Mouse (Mus musculus) CH12.LX (cell line): ENCODE measurements around the gene Kif20b. TPM values are rescaled to one million over a fixed set of nuclear protein-coding genes. Genes with fewer than 3 reads are reported as not detected.

Source experiments
- DNase-seq: peaks from one replicate; pipeline ENCODE4 v3.0.0-alpha.2; 2013; ENCODE audit errors: extremely low read depth
- H3K27ac ChIP-seq: 2 replicates; pipeline ENCODE4 v1.5.1; 2012; ENCODE audit warnings: low read depth, mild to moderate bottlenecking, control low read depth, moderate library complexity; ENCODE audit not compliant: insufficient read depth
- H3K27me3 ChIP-seq: replicated peaks from 2 replicates; pipeline ENCODE3; 2012; ENCODE audit warnings: inconsistent platforms
- H3K36me3 ChIP-seq, 2 experiments: replicated peaks in 1 of 2; 2 replicates each; pipeline versions ENCODE3 to v1.6.1; 2012; ENCODE audit warnings: inconsistent platforms in 1 of 2, low read length in 1 of 2, mild to moderate bottlenecking in 1 of 2, mixed read lengths in 1 of 2, moderate library complexity in 1 of 2; ENCODE audit not compliant: control insufficient read depth in 1 of 2, insufficient read depth in 1 of 2
- H3K4me1 ChIP-seq, 2 experiments: 2 replicates each; pipeline ENCODE4 v1.6.1; 2012; ENCODE audit warnings: inconsistent platforms in 1 of 2, moderate library complexity in 1 of 2; ENCODE audit not compliant: insufficient read depth in 2 of 2, control insufficient read depth in 1 of 2
- H3K4me2 ChIP-seq: 2 replicates; pipeline ENCODE4 v1.6.1; 2012; ENCODE audit warnings: low read depth, mild to moderate bottlenecking, control low read depth; ENCODE audit not compliant: poor library complexity, insufficient read depth, severe bottlenecking
- H3K4me3 ChIP-seq, 3 experiments: fragments of 150-350 bp in 1 of 3; sonication (generic) in 1 of 3; replicated peaks in 1 of 3; 2 replicates each; pipeline versions ENCODE3 to v1.5.1; 2011 to 2012; ENCODE audit warnings: low read depth in 2 of 3, low read length in 2 of 3, mild to moderate bottlenecking in 2 of 3, moderate library complexity in 2 of 3, control low read depth in 1 of 3, improper control_type of control experiment in 1 of 3, inconsistent platforms in 1 of 3, mixed read lengths in 1 of 3; ENCODE audit not compliant: poor library complexity in 1 of 3
- H3K79me2 ChIP-seq: replicated peaks from 2 replicates; pipeline ENCODE4 v1.6.1; 2012; ENCODE audit warnings: mild to moderate bottlenecking, moderate library complexity; ENCODE audit not compliant: control insufficient read depth, poor library complexity, insufficient read depth, severe bottlenecking; ENCODE audit errors: extremely low read depth
- H3K9ac ChIP-seq: 2 replicates; pipeline ENCODE4 v1.6.1; 2012; ENCODE audit warnings: low read depth, mild to moderate bottlenecking, control low read depth, moderate library complexity; ENCODE audit not compliant: insufficient read depth
- H3K9me3 ChIP-seq: replicated peaks from 2 replicates; pipeline ENCODE3; 2012; ENCODE audit warnings: low read length, inconsistent platforms, mixed read lengths
- CHD2 ChIP-seq: IDR thresholded peaks from 2 replicates; pipeline ENCODE4 v1.6.1; 2011; ENCODE audit warnings: low read length, improper control_type of control experiment
- CTCF ChIP-seq, 2 experiments: IDR thresholded peaks in 1 of 2; conservative IDR thresholded peaks in 1 of 2; 2 replicates each; pipeline ENCODE4 v1.5.1; 2011 to 2012; ENCODE audit warnings: low read depth in 2 of 2, low read length in 2 of 2, improper control_type of control experiment in 1 of 2, inconsistent platforms in 1 of 2, mild to moderate bottlenecking in 1 of 2, moderate library complexity in 1 of 2
- E2F4 ChIP-seq: IDR thresholded peaks from 2 replicates; pipeline ENCODE4 v1.6.1; 2011; ENCODE audit warnings: low read depth, low read length, improper control_type of control experiment; ENCODE audit not compliant: insufficient replicate concordance
- EP300 ChIP-seq: IDR thresholded peaks from 2 replicates; pipeline ENCODE4 v1.6.1; 2011; ENCODE audit warnings: low read length, improper control_type of control experiment
- HCFC1 ChIP-seq: IDR thresholded peaks from 2 replicates; pipeline ENCODE4 v1.6.1; 2012; ENCODE audit warnings: low read depth, mild to moderate bottlenecking, inconsistent platforms, low read length, improper control_type of control experiment
- IRF4 ChIP-seq: IDR thresholded peaks from 2 replicates; pipeline ENCODE4 v1.6.1; 2014; ENCODE audit warnings: low read depth, mild to moderate bottlenecking, inconsistent platforms, low read length, improper control_type of control experiment
- JUND ChIP-seq: conservative IDR thresholded peaks from 2 replicates; pipeline ENCODE4 v1.6.1; 2011; ENCODE audit warnings: low read depth, low read length, improper control_type of control experiment
- KAT2A ChIP-seq: IDR thresholded peaks from 2 replicates; pipeline ENCODE4 v1.6.1; 2012; ENCODE audit warnings: low read length, improper control_type of control experiment, inconsistent platforms; ENCODE audit not compliant: insufficient replicate concordance
- MAFK ChIP-seq: IDR thresholded peaks from 2 replicates; pipeline ENCODE4 v1.6.1; 2011; ENCODE audit warnings: low read length, improper control_type of control experiment; ENCODE audit not compliant: insufficient replicate concordance
- MAZ ChIP-seq: IDR thresholded peaks from 2 replicates; pipeline ENCODE4 v1.6.1; 2012; ENCODE audit warnings: low read depth, mild to moderate bottlenecking, inconsistent platforms, low read length, improper control_type of control experiment, moderate library complexity
- MXI1 ChIP-seq: IDR thresholded peaks from 2 replicates; pipeline ENCODE4 v1.6.1; 2011; ENCODE audit warnings: mild to moderate bottlenecking, low read depth, low read length, improper control_type of control experiment
- MYC ChIP-seq: IDR thresholded peaks from 2 replicates; pipeline ENCODE4 v1.6.1; 2011; ENCODE audit warnings: low read depth, mild to moderate bottlenecking, improper control_type of control experiment, low read length
- PAX5 ChIP-seq: IDR thresholded peaks from 2 replicates; pipeline ENCODE4 v1.6.1; 2012; ENCODE audit warnings: low read length, inconsistent platforms, mixed read lengths
- POLR2A ChIP-seq: IDR thresholded peaks from 2 replicates; pipeline ENCODE4 v1.6.1; 2011; ENCODE audit warnings: low read depth, mild to moderate bottlenecking, improper control_type of control experiment, low read length
- RCOR1 ChIP-seq: conservative IDR thresholded peaks from 2 replicates; pipeline ENCODE4 v1.6.1; 2012; ENCODE audit warnings: low read depth, mild to moderate bottlenecking, inconsistent platforms, low read length, improper control_type of control experiment
- SMC3 ChIP-seq: IDR thresholded peaks from 2 replicates; pipeline ENCODE4 v1.6.1; 2011; ENCODE audit warnings: low read depth, low read length, improper control_type of control experiment
- TBP ChIP-seq: conservative IDR thresholded peaks from 2 replicates; pipeline ENCODE4 v1.6.1; 2011; ENCODE audit warnings: low read depth, low read length, improper control_type of control experiment
- UBTF ChIP-seq: IDR thresholded peaks from 2 replicates; pipeline ENCODE4 v1.6.1; 2012; ENCODE audit warnings: low read depth, mild to moderate bottlenecking, inconsistent platforms, low read length, improper control_type of control experiment, moderate library complexity
- ZC3H11A ChIP-seq: IDR thresholded peaks from 2 replicates; pipeline ENCODE4 v1.6.1; 2012; ENCODE audit warnings: low read depth, mild to moderate bottlenecking, inconsistent platforms, low read length, improper control_type of control experiment
- ZKSCAN1 ChIP-seq: IDR thresholded peaks from 2 replicates; pipeline ENCODE4 v1.6.1; 2012; ENCODE audit warnings: low read depth, inconsistent platforms, low read length, improper control_type of control experiment, borderline replicate concordance
- ZNF384 ChIP-seq: IDR thresholded peaks from 2 replicates; pipeline ENCODE4 v1.6.1; 2012; ENCODE audit warnings: low read depth, low read length, improper control_type of control experiment, inconsistent platforms
- dilution Hi-C: fragments of 300-500 bp; cut with MboI; formaldehyde crosslinking; loops from 2 replicates; pipeline ENCODE4 v1.14.3; 2020; ENCODE audit warnings: low sequenced_read_pairs; ENCODE audit not compliant: extremely low pct_unique_long_range_greater_than_20kb, extremely low pct_ligation_motif_present
- in situ Hi-C: fragments of 300-500 bp; cut with MboI; formaldehyde crosslinking; loops from 3 replicates; pipeline ENCODE4 v1.14.3; 2019; ENCODE audit warnings: low sequenced_read_pairs, low pct_ligation_motif_present, low pct_unique_long_range_greater_than_20kb, mixed read lengths
- polyA plus RNA-seq: library from polyadenylated mRNA; unstranded; fragments of >175 nt; gene quantifications from 2 replicates; pipeline ENCODE4 v1.2.1, GENCODE M21; 2012; ENCODE audit warnings: low read depth; ENCODE audit not compliant: insufficient read length
- total RNA-seq, 2 experiments: library from RNA; depleted of rRNA; stranded (reverse); fragments of 300-350 nt in 1 of 2; fragments of >200 nt in 1 of 2; gene quantifications; 2 replicates each; pipeline ENCODE4 v1.2.3; 2012 to 2014

The Kif20b gene
- total and polyA plus RNA-seq, 3 experiments, result 32.4 to 89.0 (median 59.5) TPM

- H3K27me3 ChIP-seq, result no peaks in the 10 kb centered on the region
- H3K79me2 ChIP-seq, result no peaks in the 10 kb centered on the region
- peaks cover 0 to 10% of the 10 kb centered on the region in 2 experiments; a peak in 1 of 4 replicates for H3K4me1 ChIP-seq
- H3K9me3 ChIP-seq, result peaks cover 6% of the 10 kb centered on the region
- in situ Hi-C loops (no loop called here), dilution Hi-C loops (no loop called here)
- no peak overlapping the region for H3K4me2 ChIP-seq
- H3K36me3 ChIP-seq, result no peaks in the 10 kb centered on the region
- no peak for DNase-seq
- no peak overlapping the region for H3K4me3 ChIP-seq
- no peak overlapping the region for H3K27ac ChIP-seq
- no peak for TF ChIP-seq ZKSCAN1
- no peak for TF ChIP-seq EP300
- TF ChIP-seq E2F4, result no peak
- no peak for TF ChIP-seq HCFC1
- TF ChIP-seq TBP, result no peak
- no peak for TF ChIP-seq SMC3
- TF ChIP-seq ZC3H11A, result no peak
- TF ChIP-seq JUND, result no peak
- H3K9ac ChIP-seq, result no peak overlapping the region
Measured at GRCm38 (mm10) chr19:34901266-34901665, 20.9 kb upstream of the Kif20b start.

- no peak overlapping the region for H3K27ac ChIP-seq
- no peaks in the 10 kb centered on the region for H3K36me3 ChIP-seq
- H3K79me2 ChIP-seq, result no peaks in the 10 kb centered on the region
- in situ Hi-C loops, result no loop called here
- peaks cover 6% of the 10 kb centered on the region for H3K9me3 ChIP-seq
- TF ChIP-seq SMC3 (no peak), EP300 (no peak), MAZ (no peak), PAX5 (no peak), MAFK (no peak), IRF4 (no peak), CTCF (conservative IDR thresholded peaks at IDR 0.05 in 1 of 2, IDR thresholded peaks at IDR 0.05 in 1 of 2; ENCODE audit: low read depth in 2 of 2, low read length in 2 of 2) (no peak), ZC3H11A (no peak), KAT2A (no peak), POLR2A (no peak), MYC (no peak), TBP (no peak), ZNF384 (no peak), MXI1 (no peak), JUND (no peak), CHD2 (no peak), RCOR1 (no peak), ZKSCAN1 (no peak), UBTF (no peak), E2F4 (no peak)
- H3K27me3 ChIP-seq, result no peaks in the 10 kb centered on the region
- dilution Hi-C loops, result no loop called here
- H3K4me3 ChIP-seq, result no peak overlapping the region
- no peak overlapping the region for H3K9ac ChIP-seq
- H3K4me2 ChIP-seq, result no peak overlapping the region
- H3K4me1 ChIP-seq, result peaks cover 0 to 10% of the 10 kb centered on the region in 2 experiments; a peak in 1 of 4 replicates
- no peak for DNase-seq
Measured at GRCm38 (mm10) chr19:34901735-34902134, 20.4 kb upstream of the Kif20b start.
